Mouse (Mus musculus) cortical plate, adult 2 months (tissue): ENCODE data around the gene Myo16. TPM values are rescaled to one million over a fixed set of nuclear protein-coding genes. Genes with fewer than 3 reads are reported as not detected.

ENCODE experiments used
- H3K27ac ChIP-seq: fragments of 200-500 bp; 2 replicates; pipeline ENCODE4 v1.5.1; 2012; ENCODE audit warnings: low read length, control low read depth, inconsistent platforms; ENCODE audit not compliant: insufficient read depth
- H3K4me1 ChIP-seq: fragments of 200-500 bp; 2 replicates; pipeline ENCODE4 v1.6.1; 2011; ENCODE audit warnings: low read length; ENCODE audit not compliant: control insufficient read depth, insufficient read depth
- H3K4me3 ChIP-seq: fragments of 200-500 bp; 2 replicates; pipeline ENCODE4 v1.5.1; 2011; ENCODE audit warnings: mild to moderate bottlenecking, low read length, control low read depth; ENCODE audit not compliant: insufficient read depth
- CTCF ChIP-seq: fragments of 200-500 bp; IDR thresholded peaks from 2 replicates; pipeline ENCODE4 v1.5.1; 2011; ENCODE audit warnings: mild to moderate bottlenecking, control low read depth, low read length; ENCODE audit not compliant: insufficient read depth; ENCODE audit errors: extremely low read depth
- POLR2A ChIP-seq: fragments of 200-500 bp; IDR thresholded peaks from 2 replicates; pipeline ENCODE4 v1.6.1; 2011; ENCODE audit warnings: mild to moderate bottlenecking, low read length, control low read depth; ENCODE audit not compliant: insufficient read depth; ENCODE audit errors: extremely low read depth
- polyA plus RNA-seq: library from polyadenylated mRNA; depleted of rRNA; stranded (reverse); fragments of >200 nt; gene quantifications from 2 replicates; pipeline ENCODE4 v1.2.3, GENCODE M21; 2012

The Myo16 gene
- polyA plus RNA-seq, 1 experiment = 11.3 TPM

- no peaks in the 10 kb centered on the region for H3K4me1 ChIP-seq
- no peak overlapping the region for H3K27ac ChIP-seq
- TF ChIP-seq CTCF (no peak), POLR2A (no peak)
- no peak overlapping the region for H3K4me3 ChIP-seq
Observed at GRCm38 (mm10) chr8:10255741-10256140, 102.0 kb downstream of the Myo16 start.

DNA sequence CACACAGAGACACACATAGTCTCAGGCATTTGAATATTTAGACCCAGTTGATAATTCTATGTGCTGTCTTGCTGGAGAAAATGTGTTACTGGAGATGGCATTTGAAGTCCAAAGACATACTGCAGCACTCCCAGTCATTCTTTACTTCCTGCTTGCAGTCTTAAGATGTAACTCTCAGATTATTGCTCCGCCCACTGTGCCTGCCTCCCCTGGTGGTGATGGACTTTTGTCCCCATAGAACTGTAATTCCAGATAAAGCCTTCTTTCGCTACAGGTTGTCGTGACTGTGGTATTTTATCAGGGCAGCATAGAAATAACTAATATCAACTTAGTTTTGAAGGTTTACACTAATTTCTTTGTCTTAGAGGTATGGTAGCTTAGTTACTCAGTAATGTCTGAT, 102.9 kb downstream of the Myo16 start:
- Histone ChIP-seq H3K4me3 (no peak overlapping the region), H3K4me1 (no peaks in the 10 kb centered on the region), H3K27ac (no peak overlapping the region)
- TF ChIP-seq CTCF (no peak), POLR2A (no peak)

GRCm38 (mm10) chr8:10270094-10270493, 116.4 kb downstream of the Myo16 start:
- no peak for TF ChIP-seq CTCF
- no peak overlapping the region for H3K27ac ChIP-seq
- no peak overlapping the region for H3K4me3 ChIP-seq
- H3K4me1 ChIP-seq = peaks cover 2% of the 10 kb centered on the region; the same call in 1 of the 2 replicates

GRCm38 (mm10) chr8:10292600-10292999, 138.9 kb downstream of the Myo16 start:
- Histone ChIP-seq H3K27ac (no peak overlapping the region), H3K4me1 (no peaks in the 10 kb centered on the region), H3K4me3 (no peak overlapping the region)
- no peak for TF ChIP-seq POLR2A
- no peak for TF ChIP-seq CTCF

GRCm38 (mm10) chr8:10300797-10301196, 147.1 kb downstream of the Myo16 start:
- TF ChIP-seq POLR2A (no peak), CTCF (0 out of 2 replicates have a peak, but pooled peaks have one; percentile 21)
- Histone ChIP-seq H3K27ac (no peak overlapping the region), H3K4me1 (no peaks in the 10 kb centered on the region), H3K4me3 (no peak overlapping the region)

DNA sequence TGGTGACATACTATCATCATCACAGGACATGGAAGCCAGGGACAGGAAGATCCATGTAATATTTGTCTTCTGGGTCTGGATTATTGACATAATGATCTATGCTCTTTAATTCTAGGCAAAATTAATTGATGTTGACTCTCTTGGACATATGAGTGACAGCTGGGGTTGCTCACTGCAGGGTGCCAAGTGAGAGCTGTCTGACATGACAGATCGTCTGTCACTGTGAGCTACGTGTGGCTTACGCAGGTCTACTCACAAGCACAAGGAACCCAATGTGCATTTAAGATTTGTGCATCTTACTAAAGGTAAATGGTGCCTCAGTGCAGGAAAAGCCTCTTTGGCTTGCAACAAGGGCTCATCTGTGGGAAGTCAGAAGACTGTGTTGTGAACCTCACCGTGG, 149.3 kb downstream of the Myo16 start:
- Histone ChIP-seq H3K4me1 (no peaks in the 10 kb centered on the region), H3K27ac (no peak overlapping the region), H3K4me3 (no peak overlapping the region)
- TF ChIP-seq CTCF = no peak
- no peak for TF ChIP-seq POLR2A

GRCm38 (mm10) chr8:10303992-10304391, 150.3 kb downstream of the Myo16 start:
- Histone ChIP-seq H3K4me3 (no peak overlapping the region), H3K27ac (no peak overlapping the region), H3K4me1 (peaks cover 4% of the 10 kb centered on the region)
- TF ChIP-seq POLR2A (no peak), CTCF (no peak)

DNA sequence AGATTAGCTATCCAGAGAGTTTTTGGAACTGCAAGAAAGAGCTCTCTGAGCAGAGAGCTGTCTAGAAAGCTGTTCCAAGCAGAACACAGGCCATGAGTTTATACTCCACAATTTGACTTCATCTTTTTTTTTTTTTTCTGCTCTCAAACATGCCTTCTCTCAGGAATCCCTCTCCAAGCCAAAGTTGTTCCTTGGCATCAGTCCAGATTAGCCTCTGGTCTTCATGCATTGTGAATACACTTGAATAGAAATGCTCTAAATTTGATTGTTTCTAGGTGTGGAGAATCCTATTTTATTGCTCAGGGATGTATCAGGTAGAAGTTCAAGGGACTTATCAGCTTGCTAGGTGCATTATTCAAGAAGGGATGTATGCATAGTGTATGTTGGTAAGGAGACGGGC, 151.0 kb downstream of the Myo16 start:
- TF ChIP-seq POLR2A = no peak
- TF ChIP-seq CTCF = no peak
- Histone ChIP-seq H3K27ac (no peak overlapping the region), H3K4me1 (peaks cover 5% of the 10 kb centered on the region), H3K4me3 (no peak overlapping the region)

DNA sequence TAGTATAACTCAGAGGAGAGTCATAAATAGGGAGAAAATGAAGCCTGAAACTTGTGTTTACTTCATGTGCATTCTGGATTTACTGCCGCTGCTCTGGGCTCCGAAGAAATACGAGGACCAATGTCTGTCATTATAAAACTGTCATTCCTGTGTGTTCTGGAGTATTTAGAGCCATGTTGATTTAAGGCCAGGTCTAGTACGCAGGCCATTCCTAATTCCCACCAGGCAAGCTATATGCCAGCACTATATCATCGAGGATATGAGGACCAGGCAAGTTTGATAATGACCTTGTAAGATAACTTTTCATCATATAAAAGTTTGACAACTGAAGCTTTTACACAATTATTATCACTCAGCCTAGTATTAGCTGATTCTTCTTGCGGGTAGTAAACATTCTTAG, 153.6 kb downstream of the Myo16 start:
- no peak overlapping the region for H3K4me3 ChIP-seq
- H3K4me1 ChIP-seq = peaks cover 5% of the 10 kb centered on the region
- no peak for TF ChIP-seq POLR2A
- TF ChIP-seq CTCF = no peak
- H3K27ac ChIP-seq = no peak overlapping the region

DNA sequence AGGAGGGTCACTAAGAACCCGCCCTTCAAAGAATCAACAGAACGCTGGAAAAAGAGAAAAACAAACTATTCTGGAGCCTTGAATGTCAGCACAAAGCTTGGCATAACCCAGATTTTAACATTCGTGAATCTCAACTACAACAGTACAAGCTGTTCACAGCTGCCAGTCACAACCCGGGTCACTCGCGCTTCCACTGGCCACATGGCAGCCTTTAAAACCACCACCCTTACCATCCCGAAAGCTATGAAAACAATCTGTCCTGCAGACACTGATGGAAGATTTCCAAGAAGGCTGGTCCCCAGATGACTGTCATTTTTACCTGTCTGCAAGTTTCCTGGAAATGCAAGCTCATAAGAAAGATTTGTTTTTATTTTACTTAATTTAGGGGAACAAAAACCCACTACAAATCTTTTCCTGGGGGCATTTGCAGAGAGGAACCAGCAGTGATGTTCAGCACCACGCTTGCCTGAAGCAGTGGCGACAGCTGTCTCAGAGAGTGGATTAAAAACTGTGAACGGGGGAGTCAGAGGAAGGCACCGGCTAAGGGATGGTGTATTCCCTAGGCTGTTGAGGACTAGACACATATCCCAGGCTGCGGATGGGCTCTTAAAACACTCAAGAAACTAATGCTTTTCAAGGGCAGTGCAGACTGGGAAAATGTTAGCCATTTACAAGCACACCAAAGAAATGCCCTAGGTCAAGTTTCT, 154.2 kb downstream of the Myo16 start:
- no peak for TF ChIP-seq CTCF
- TF ChIP-seq POLR2A = no peak
- Histone ChIP-seq H3K27ac (no peak overlapping the region), H3K4me3 (no peak overlapping the region), H3K4me1 (peaks cover 5% of the 10 kb centered on the region)

- Histone ChIP-seq H3K27ac (no peak overlapping the region), H3K4me3 (no peak overlapping the region), H3K4me1 (peaks cover 5% of the 10 kb centered on the region)
- TF ChIP-seq CTCF (no peak), POLR2A (no peak)
Observed at GRCm38 (mm10) chr8:10310470-10310869, 156.8 kb downstream of the Myo16 start.

DNA sequence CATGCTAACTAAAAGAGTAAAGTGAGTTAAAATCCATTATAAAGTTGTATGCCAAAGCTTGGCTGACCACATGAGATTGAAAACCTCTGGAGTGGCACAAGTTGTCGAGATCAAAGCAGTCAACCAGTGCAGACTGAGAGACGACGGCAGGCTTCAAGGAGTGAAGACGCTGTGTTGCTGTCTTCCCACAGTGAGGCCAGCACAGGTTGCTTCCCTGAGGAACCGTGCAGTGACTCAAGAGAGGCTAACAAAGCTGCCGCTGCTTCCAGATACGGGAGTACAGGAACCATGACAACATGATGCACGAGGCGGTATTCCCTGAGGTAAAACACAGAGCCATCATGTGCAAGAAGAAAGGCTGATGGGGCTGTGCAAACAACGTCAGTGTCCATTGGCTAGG, 158.6 kb downstream of the Myo16 start:
- no peak for TF ChIP-seq CTCF
- no peak for TF ChIP-seq POLR2A
- Histone ChIP-seq H3K4me1 (peaks cover 5% of the 10 kb centered on the region), H3K4me3 (no peak overlapping the region), H3K27ac (no peak overlapping the region)
